Mouse (Mus musculus) left cerebral cortex, postnatal 4 days (tissue): Measurements from ENCODE around the gene Cldnd1. TPM values are rescaled to one million over a fixed set of nuclear protein-coding genes. Genes with fewer than 3 reads are reported as not detected.

ENCODE experiments used
- DNase-seq: peaks from one replicate; pipeline ENCODE4 v3.0.0-alpha.2; 2022
- intact Hi-C: fragments of 180-260 bp; cut with DNase I; formaldehyde crosslinking; loops from one replicate; pipeline ENCODE4 v1.15.1; 2025
- total RNA-seq, 2 experiments: library from RNA; stranded (reverse); gene quantifications; 2 replicates each; pipeline ENCODE4 v1.2.3; 2021

Gene Cldnd1
- total RNA-seq, 2 experiments from 2014 or later: 93.9 to 111 TPM

DNA sequence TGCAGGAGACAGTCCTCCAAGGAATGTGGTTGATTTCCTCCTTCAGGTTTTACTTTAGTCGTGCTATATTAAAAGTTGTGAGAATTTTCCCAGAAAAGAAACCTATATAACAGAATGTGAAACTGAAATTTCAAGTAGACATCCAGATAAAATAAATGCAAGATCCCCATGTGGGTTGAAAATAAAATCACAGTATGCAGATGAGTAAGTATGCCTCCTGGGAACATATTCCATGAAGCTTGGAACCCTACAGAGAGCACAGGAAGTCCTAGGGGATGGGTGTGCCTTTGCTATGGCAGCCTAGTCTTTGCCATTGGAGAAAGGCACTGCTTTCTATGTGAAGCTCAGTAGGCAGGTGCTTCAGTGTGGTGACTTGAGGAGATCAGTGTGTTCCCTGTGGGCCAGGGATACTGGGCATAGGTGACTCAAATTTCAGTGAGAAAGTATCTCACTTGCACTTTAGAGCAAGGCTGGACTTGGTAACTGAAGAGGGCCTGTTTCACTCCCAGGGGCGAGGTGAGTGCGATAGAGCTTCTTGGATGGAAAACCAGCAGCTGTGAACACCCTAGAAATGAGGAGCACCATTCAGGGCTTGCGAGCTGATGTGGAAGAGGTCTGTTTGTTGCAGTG, 20.3 kb upstream of the Cldnd1 start:
- intact Hi-C loops: no loop called here
- DNase-seq: no peak

DNA sequence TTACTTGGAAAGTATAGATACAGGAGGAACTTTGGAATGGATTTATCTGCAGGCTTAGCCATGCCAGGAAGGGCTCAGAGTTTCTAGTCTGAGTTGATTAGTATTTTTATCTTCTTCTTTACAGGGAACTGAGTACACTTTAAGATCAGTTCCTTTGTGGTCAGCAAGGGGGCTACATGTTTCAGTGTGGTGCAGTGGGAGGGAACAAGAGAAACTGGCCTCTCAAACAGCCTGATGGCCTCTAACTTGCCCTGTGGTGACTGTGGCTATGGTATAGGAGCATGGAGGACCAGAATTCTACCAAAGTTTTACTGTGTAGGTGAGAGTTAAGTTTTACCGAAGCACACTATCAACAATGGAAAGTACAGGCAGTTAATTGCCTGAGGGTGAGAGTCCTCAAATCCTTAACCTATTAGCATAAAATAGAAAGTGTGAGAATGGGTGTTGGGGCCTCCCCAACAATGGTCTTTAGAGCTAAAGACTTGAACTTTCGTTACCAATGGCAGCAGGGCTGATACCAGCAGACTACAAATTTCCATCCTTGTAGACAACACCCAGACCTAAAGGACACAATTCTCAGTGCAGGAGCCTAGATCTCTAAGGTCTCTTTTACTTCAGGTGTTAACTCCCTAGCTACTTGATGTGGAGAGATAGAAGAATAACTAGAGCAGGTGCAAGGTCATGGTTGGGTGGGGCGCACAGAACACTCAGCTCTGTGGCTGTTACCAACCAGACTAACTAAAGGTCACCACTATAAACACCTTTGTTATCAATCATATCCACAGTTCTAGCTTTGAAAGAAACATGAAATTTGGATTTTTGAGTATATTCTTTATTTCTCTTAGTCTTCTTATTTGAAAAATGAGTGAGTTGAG, 18.9 kb upstream of the Cldnd1 start:
- no peak for DNase-seq
- intact Hi-C loops: no loop called here

DNA sequence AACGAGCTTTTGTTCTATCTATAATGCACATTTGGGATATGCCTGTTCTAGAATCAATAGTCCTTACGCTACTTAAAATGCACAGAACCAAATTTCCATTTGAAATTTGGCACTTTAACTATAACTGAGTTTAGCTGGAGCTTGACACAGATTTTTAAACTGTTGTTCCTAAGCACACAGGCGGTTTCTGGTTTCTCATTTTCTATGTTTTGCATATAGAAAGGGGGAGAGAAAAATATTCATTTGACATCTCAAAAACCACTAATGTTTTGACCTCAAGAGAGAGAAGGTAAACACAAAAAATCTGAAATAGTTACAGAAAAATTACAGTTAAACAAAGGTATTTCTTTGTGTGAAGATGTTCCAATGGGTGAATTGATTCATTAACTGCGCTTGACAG, 18.2 kb upstream of the Cldnd1 start:
- intact Hi-C loops: no loop called here

DNA sequence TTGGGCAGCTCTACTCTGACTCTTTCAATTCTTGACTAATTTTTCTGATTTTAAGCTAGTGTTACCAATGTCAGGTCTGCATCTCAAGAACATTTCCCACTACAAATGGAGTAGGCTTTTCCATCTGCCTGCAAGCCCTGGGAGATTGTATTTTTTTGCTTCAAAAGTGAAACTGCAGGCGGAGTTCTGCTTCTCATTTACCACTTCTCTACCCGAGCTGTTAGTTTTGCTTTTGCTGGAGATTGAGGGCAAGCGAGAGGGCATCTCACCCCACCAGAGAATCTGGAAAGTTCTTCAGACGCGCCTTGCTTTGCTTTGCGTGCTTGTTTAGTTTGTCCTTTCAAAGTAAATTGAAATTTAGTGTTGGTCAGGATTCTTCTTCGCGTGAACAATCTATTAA, 15.5 kb upstream of the Cldnd1 start:
- DNase-seq: no peak
- intact Hi-C loops: no loop called here

More for the DNA sequence above, 18.2 kb upstream of the Cldnd1 start:
- DNase-seq: no peak

DNA sequence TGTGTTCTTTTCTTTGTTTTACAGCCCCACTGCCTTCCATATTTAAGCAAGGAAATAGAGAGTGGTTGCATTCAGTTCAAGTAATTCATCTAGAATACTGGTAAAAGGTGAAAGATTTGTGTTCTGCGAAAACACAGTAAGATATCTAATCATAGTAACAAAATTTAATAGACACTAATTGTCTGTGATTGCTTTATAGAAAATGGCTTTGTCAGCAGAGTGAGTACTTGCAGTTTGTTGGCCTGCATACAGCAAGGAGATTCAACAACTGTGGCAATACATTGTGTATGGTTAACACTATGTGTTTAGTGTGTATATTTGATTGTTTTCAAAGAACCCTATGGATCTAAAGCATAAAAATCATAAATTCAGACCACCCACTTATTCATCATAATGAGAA, 14.6 kb upstream of the Cldnd1 start:
- DNase-seq: no peak
- intact Hi-C loops: no loop called here

DNA sequence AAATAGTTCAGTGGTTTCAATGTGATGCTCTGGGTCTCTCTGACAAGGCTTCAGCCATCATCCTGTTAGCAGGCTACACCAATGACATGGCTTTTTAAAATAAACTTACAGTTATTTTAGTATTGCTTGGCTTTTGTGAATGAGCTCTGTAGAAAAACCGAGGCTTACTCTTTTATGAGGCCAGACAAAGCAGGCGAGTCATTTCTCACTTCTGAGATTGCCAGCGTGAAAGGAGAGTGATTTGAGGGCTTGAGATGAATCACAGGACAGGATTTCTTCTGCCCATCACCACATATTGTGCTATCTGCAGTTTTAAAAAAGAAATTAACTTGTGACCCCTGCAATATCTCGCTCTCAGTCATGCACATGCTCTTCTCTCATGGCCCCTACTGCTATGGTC, 12.7 kb upstream of the Cldnd1 start:
- intact Hi-C loops: no loop called here
- no peak for DNase-seq

DNA sequence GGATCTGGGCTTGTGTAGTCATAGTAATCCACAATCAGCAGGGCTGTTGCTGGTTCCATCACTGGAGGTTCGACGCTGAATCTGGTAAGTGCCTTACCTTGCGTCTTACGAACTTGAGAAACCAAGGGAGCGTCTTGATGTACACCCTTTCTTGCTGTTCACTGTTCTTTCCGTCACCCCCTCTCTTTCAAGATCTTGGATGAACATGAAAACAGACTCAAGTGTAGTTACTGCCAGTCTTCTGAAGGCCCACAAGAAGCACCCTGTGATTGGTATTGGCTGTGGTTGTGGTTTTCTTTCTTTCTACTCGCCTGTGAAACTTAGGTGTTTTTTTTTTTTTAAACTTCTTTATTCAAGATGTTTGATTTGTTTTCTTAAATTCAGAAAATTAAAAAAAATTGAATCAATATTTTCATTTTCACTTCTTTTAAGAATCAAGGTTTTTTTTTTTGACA, 9.0 kb upstream of the Cldnd1 start, which contains the start of gene Gpr15:
Gene Gpr15 (minus strand): TSS at position 405 of the 455 bp plus-strand sequence.
- intact Hi-C loops: no loop called here
- no peak for DNase-seq

DNA sequence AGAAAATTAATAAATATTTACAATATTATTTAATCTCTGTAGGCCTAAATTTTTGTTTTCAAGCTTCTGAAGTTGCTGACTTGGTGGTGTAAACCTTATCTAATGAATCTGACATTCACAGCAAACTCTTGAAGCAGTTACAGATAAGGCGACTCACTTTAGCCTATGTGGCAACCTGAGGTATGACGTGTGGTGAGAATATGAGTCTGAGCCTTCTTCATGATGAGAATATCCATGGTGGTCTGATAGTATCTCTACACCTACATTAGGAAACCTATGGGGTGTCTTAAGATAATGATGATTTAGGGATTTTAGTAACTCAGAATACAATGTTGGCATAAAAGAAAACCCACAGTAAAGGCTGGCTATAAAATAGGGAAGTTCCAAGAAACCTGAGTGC, 5.4 kb upstream of the Cldnd1 start:
- no peak for DNase-seq
- intact Hi-C loops: no loop called here

DNA sequence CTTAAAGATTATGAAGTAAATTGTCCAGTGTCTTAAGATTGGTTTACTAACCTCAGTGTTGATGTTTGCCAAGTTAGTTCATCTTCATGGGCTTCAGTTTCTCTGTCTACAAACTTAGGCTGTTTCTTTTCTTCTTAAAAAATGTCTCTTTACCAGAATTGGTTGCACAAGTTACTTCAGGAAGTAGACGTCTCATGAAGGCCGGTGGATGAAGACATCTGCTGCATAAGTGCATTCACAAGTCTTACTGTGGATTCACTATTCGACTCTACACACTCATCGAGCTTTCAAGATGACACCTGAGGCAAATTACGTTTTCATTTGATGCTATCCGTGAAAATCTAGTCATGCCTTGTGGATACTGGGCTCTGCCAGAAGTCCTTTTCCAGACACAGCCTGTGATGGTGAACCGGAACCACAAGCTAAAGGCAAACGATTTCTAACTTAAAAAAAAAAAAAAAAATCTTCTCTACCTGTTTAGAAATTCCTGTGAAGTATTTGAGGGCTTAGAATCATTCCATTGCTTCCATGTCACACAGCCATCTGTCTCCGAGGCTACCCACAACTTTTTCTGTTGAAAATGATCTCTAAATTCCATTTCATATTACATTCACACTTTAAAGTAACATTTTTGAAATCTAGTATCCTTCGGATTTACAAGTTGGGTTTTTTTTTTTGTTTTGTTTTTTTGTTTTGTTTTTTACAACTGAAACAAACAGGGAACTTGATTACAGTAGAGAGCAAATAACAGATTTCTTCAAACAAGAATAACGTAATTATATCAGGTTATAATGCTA, 832 bp upstream of the Cldnd1 start:
- intact Hi-C loops: no loop called here
- DNase-seq: no peak

DNA sequence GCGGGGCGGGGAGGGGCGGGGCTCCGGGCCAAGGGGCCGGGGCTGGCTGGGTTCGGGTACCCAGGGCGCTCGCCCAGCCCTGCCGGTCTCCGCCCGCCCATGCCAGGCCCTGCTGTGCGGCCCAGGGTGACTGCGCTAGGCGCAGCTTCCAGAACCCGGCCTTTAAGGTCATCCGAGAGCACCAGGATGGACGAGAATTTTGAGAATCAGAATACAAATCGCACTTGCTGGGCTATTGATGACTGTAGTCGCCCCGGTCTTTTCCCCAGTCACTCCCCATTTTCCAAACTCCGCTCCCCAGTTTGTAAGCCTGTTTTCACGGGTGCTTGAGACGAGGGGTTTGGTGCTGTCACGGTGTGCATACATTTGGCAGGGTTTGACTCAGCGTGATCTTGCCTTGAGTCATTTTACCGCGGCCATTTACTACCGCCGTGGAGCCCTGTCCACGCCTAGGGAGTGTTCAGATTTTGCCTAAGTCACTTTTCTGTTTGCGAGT, 514 bp downstream of the Cldnd1 start:
- intact Hi-C loops: no loop called here
- DNase-seq: no peak

DNA sequence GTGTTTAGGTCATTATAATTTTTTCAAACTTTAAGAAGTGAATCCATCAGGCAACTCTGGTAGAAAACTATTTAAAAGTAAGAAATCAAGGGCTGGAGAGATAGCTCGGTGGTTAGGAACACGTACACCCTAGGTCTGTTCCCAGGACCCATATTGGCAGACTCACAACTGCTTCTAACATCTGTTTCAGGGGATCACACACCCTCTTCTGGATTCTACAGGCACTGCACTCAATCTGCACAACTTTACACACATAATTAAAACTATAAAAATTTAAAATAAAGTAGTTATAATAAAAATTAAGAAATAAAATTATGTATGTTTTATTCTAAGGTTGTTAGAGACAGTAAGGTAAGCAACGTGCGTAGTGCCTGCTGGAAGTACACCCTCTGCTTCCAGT, 10.5 kb downstream of the Cldnd1 start:
- DNase-seq: no peak
- intact Hi-C loops: no loop called here

DNA sequence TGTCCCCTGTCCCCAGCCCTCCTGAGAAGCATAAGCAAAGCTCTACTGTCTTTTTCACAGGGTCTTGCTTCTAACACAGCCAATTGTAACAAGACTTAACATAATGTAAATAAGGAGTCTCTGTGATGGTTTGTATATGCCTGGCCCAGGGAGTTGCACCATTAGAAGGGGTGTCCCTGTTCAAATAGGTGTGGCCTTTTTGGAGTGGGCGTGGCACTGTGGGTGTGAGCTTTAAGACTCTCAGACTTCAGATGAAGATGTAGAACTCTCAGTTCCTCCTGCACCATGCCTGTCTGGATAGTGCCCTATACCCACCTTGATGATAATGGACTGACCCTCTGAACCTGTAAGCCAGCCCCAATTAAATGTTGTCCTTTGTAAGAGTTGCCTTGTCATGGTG, 11.1 kb downstream of the Cldnd1 start:
- intact Hi-C loops: no loop called here

DNA sequence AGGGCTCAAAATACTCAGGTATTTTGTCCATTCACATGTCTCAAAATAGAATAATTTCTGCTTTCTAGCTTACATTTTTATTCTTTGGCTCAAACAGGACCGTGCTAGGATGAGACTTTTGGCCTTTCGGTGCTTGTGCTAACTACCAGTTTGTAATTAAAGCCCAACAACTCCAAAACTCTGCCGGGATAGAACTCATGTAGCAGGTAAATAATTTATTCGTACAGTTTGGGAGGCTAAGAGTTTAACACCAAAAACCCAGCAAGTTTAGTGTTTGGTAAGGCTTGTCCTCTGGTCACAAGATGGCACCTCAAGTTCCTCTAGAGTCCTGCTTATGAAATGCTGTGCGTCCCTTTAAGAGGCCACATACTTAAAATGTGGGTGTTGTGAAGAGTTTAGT, 13.0 kb downstream of the Cldnd1 start:
- no peak for DNase-seq
- intact Hi-C loops: no loop called here

More for the DNA sequence above, 11.1 kb downstream of the Cldnd1 start:
- DNase-seq: no peak

DNA sequence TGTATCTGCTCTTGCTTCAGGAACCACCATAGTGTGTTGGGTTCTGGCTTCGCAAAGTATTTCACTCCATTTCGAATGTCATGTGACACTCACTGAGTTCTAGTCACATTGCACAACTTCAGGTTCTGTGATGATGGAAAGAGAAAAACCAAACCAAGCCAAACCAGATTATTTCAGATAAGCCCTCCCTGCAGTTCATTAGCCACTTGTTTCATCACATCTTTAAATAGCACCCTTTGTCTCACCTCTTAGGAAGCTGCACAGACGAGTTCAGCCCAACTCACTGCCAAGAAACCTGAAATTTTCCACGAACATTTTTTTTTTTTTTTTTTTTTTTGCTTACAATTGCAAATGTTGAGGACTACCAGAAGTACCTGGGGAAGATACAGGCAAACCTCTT, 19.0 kb downstream of the Cldnd1 start:
- intact Hi-C loops: no loop called here
- DNase-seq: no peak

DNA sequence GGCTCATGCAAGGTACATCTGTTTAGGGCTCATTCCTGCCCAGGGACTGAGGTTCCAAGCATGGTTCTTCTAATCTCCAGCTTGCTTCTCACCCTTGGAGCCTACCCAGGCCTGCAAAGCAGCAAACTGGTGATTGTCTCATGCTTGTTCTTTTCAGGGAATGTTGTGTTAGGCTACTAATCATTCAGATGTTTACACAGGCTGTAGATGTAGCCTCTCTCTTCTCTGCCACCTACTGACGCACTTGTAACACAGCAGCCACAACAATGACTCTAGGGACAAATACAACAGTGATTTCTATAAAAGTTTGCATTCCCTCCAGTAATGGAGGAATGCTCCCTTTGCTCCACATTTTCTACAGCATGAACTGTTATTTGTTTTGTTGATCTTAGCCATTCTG, 23.6 kb downstream of the Cldnd1 start:
- intact Hi-C loops: no loop called here

DNA sequence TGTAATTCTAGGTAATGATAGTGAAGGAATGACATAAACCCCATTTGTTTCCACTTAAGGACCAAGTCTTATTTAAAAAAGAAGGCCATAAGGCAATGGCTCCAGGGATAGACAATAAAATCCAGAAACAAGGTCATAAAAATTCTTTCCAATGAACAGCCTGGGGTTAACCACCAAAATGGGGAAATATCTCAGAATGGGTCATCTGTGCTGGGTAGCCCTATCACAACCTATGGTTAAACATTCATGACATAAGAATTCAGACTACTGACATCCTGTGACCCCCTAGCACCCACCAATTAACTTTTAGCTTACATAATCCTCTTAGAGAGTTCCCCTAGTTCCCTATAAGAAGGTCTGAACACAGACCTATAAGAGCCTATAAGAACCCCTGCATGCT, 28.5 kb downstream of the Cldnd1 start:
- DNase-seq: no peak
- intact Hi-C loops: no loop called here

More for the DNA sequence above, 23.6 kb downstream of the Cldnd1 start:
- no peak for DNase-seq

DNA sequence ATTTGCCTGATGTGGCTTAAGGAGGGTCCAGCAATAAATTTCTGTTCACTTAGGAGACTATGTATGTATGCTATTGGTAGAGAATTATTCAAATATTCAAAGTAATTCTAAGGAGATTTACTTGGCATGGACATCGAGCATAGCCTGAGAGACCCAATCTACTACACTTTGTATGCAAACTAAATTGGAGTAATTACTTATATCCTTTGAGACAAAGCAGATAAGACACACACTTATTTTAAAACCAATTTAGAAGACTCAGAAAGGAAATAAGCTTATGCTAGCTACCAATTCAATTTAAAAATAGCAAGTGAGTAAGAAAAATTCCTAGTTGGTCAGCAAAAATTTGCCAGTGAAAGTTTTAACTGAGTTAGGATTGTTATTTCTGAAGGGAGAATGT, 35.4 kb downstream of the Cldnd1 start, which contains the start of gene Olfr172:
Gene Olfr172 (minus strand): TSS at position 101 of the 400 bp plus-strand sequence.
- no peak for DNase-seq
- intact Hi-C loops: no loop called here
